Mouse (Mus musculus) ES-E14 (cell line): ENCODE measurements around the gene Wdhd1. TPM values are rescaled to one million over a fixed set of nuclear protein-coding genes. Genes with fewer than 3 reads are reported as not detected.

Experiments used
- DNase-seq: peaks from one replicate; pipeline ENCODE4 v3.0.0-alpha.2; 2013; ENCODE audit warnings: low read depth, low spot score
- H3K27ac ChIP-seq: 2 replicates; pipeline ENCODE4 v1.5.1; 2012; ENCODE audit warnings: low read depth, mild to moderate bottlenecking, low read length, moderate library complexity, mixed read lengths; ENCODE audit not compliant: poor library complexity, insufficient read depth, severe bottlenecking
- H3K36me3 ChIP-seq: 2 replicates; pipeline ENCODE4 v1.6.1; 2012; ENCODE audit warnings: mild to moderate bottlenecking, low read length, moderate library complexity, mixed read lengths; ENCODE audit not compliant: control insufficient read depth, poor library complexity, insufficient read depth, severe bottlenecking
- H3K4me1 ChIP-seq, 2 experiments: fragments of 150-350 bp in 1 of 2; sonication (generic) in 1 of 2; 2 replicates each; pipeline ENCODE4 v1.6.1; 2012; ENCODE audit warnings: low read length in 2 of 2, mild to moderate bottlenecking in 1 of 2, mixed read lengths in 1 of 2; ENCODE audit not compliant: control insufficient read depth in 2 of 2, insufficient read depth in 2 of 2, poor library complexity in 1 of 2
- H3K4me3 ChIP-seq, 2 experiments: fragments of 150-350 bp in 1 of 2; sonication (generic) in 1 of 2; 2 replicates each; pipeline ENCODE4 v1.5.1; 2012; ENCODE audit warnings: low read length in 2 of 2, low read depth in 1 of 2, mild to moderate bottlenecking in 1 of 2, mixed read lengths in 1 of 2; ENCODE audit not compliant: insufficient read depth in 1 of 2, poor library complexity in 1 of 2, severe bottlenecking in 1 of 2
- H3K9ac ChIP-seq: 2 replicates; pipeline ENCODE4 v1.6.1; 2012; ENCODE audit warnings: low read depth, mild to moderate bottlenecking, low read length, mixed read lengths; ENCODE audit not compliant: poor library complexity, insufficient read depth, severe bottlenecking
- H3K9me3 ChIP-seq: fragments of 150-350 bp; sonication (generic); 2 replicates; pipeline ENCODE4 v1.6.1; 2012; ENCODE audit warnings: low read depth, mild to moderate bottlenecking, low read length; ENCODE audit not compliant: control insufficient read depth, insufficient read depth
- CHD2 ChIP-seq: IDR thresholded peaks from 2 replicates; pipeline ENCODE4 v1.6.1; 2014; ENCODE audit warnings: mild to moderate bottlenecking, low read depth, low read length, inconsistent platforms
- HCFC1 ChIP-seq: IDR thresholded peaks from 2 replicates; pipeline ENCODE4 v1.6.1; 2012; ENCODE audit warnings: low read length, inconsistent platforms, borderline replicate concordance; ENCODE audit not compliant: insufficient read depth
- MAFK ChIP-seq: IDR thresholded peaks from 2 replicates; pipeline ENCODE4 v1.6.1; 2014; ENCODE audit warnings: mild to moderate bottlenecking, low read depth, low read length, inconsistent platforms; ENCODE audit not compliant: insufficient read depth
- ZC3H11A ChIP-seq: IDR thresholded peaks from 2 replicates; pipeline ENCODE4 v1.6.1; 2012; ENCODE audit warnings: low read depth, mild to moderate bottlenecking, inconsistent platforms, low read length, borderline replicate concordance
- ZNF384 ChIP-seq: IDR thresholded peaks from 2 replicates; pipeline ENCODE4 v1.6.1; 2012; ENCODE audit warnings: low read depth, low read length, inconsistent platforms
- in situ Hi-C, 2 experiments: fragments of 600-800 bp; cut with MboI; formaldehyde crosslinking; loops; one replicate each; pipeline ENCODE4 v1.15.1; 2025; ENCODE audit warnings: low sequenced_read_pairs in 2 of 2, inconsistent platforms in 1 of 2; ENCODE audit not compliant: unreplicated experiment in 2 of 2
- total RNA-seq: library from RNA; depleted of rRNA; stranded (reverse); fragments of 300-350 nt; gene quantifications from 2 replicates; pipeline ENCODE4 v1.2.3, GENCODE M21; 2012

Wdhd1 gene
- total RNA-seq, 1 experiment = 22.0 TPM

DNA sequence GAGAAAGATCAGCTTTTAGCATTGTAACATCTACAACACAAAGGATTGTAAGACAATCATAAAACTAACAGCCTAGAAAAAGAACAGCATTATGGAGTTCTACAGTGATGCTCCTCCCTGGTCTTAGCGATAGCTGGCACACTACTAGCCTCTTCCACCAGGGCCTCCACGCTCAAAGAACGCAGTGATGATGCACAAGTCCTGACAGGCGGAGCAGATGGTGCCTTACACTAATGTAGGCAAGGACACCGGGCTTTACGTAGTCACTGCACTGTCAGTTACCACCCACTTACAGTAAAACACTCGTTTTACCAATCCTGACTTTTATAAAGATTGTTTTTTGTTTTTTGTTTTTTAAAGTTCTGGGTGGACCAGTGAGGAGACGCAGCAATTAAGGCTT, 10.8 kb downstream of the Wdhd1 start:
- DNase-seq = no peak
- no peak for TF ChIP-seq HCFC1
- TF ChIP-seq ZC3H11A = no peak
- no peak for TF ChIP-seq ZNF384
- TF ChIP-seq MAFK = no peak
- TF ChIP-seq CHD2 = no peak
- H3K9ac ChIP-seq = no peak overlapping the region
- H3K4me1 ChIP-seq = no peaks in the 10 kb centered on the region
- H3K4me3 ChIP-seq = no peak overlapping the region
- in situ Hi-C loops = no loop called here
- H3K36me3 ChIP-seq = peaks cover 11% of the 10 kb centered on the region
- H3K9me3 ChIP-seq = no peaks in the 10 kb centered on the region
- no peak overlapping the region for H3K27ac ChIP-seq

- no peaks in the 10 kb centered on the region for H3K4me1 ChIP-seq
- no peak for TF ChIP-seq ZNF384
- no peak for TF ChIP-seq ZC3H11A
- TF ChIP-seq CHD2 = no peak
- TF ChIP-seq HCFC1 = no peak
- TF ChIP-seq MAFK = no peak
- H3K36me3 ChIP-seq = peaks cover 11% of the 10 kb centered on the region
- in situ Hi-C loops = no loop called here
- H3K9ac ChIP-seq = no peak overlapping the region
- no peaks in the 10 kb centered on the region for H3K9me3 ChIP-seq
- H3K4me3 ChIP-seq = no peak overlapping the region
- no peak overlapping the region for H3K27ac ChIP-seq
- no peak for DNase-seq
Measured at GRCm38 (mm10) chr14:47264866-47265265, 11.8 kb downstream of the Wdhd1 start.

GRCm38 (mm10) chr14:47249839-47250238, 26.8 kb downstream of the Wdhd1 start:
- TF ChIP-seq HCFC1 (no peak), ZC3H11A (no peak), CHD2 (no peak), ZNF384 (no peak), MAFK (no peak)
- peaks cover 18% of the 10 kb centered on the region for H3K36me3 ChIP-seq

GRCm38 (mm10) chr14:47242753-47243152, 33.9 kb downstream of the Wdhd1 start:
- in situ Hi-C loops = no loop called here

More at GRCm38 (mm10) chr14:47249839-47250238, 26.8 kb downstream of the Wdhd1 start:
- in situ Hi-C loops = no loop called here
- Histone ChIP-seq H3K4me3 (no peak overlapping the region), H3K9me3 (no peaks in the 10 kb centered on the region), H3K27ac (no peak overlapping the region), H3K9ac (no peak overlapping the region), H3K4me1 (no peaks in the 10 kb centered on the region; a peak in 1 of 4 replicates)
- DNase-seq = no peak

DNA sequence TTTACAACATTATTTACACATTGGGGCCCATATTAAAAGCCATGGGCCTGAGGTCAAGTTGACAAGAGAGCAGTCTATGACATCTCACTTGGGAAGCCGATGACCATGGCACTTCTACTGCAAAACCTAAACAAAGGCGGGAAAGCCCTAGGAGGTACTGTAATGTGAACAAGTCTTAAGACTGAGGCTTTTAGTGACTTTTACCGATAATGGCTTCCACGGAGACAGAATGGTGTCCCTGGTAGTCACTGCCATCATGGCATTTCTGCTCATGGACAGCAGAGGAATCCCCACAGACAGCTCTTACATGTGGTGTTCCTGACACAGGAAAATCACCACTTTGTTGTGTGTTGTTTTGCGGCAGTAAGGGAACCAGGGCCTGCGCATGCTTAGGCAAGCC, 35.6 kb downstream of the Wdhd1 start:
- H3K36me3 ChIP-seq = peaks cover 20% of the 10 kb centered on the region
- no peaks in the 10 kb centered on the region for H3K9me3 ChIP-seq
- H3K4me3 ChIP-seq = no peak overlapping the region
- no peak for DNase-seq
- in situ Hi-C loops = no loop called here
- TF ChIP-seq CHD2 (no peak), MAFK (no peak), ZNF384 (no peak), ZC3H11A (no peak), HCFC1 (no peak)
- H3K9ac ChIP-seq = no peak overlapping the region
- 0 out of 4 replicates have a peak, but pooled peaks cover 0 to 2% of the 10 kb centered on the region in 2 experiments for H3K4me1 ChIP-seq
- no peak overlapping the region for H3K27ac ChIP-seq

More at GRCm38 (mm10) chr14:47242753-47243152, 33.9 kb downstream of the Wdhd1 start:
- TF ChIP-seq HCFC1 (no peak), ZNF384 (no peak), ZC3H11A (no peak), MAFK (no peak), CHD2 (no peak)
- Histone ChIP-seq H3K4me3 (no peak overlapping the region), H3K9ac (no peak overlapping the region), H3K36me3 (peaks cover 32% of the 10 kb centered on the region), H3K9me3 (no peaks in the 10 kb centered on the region), H3K4me1 (no peaks in the 10 kb centered on the region), H3K27ac (no peak overlapping the region)
- DNase-seq = no peak
